Mouse (Mus musculus) C2C12 (cell line): Measurements from ENCODE around the gene Ube2s. TPM values are rescaled to one million over a fixed set of nuclear protein-coding genes. Genes with fewer than 3 reads are reported as not detected.

ENCODE experiments used
- H3K27me3 ChIP-seq: one replicate; pipeline ENCODE4 v1.6.1; 2011; ENCODE audit not compliant: control insufficient read depth, insufficient read depth, insufficient read length
- H3K36me3 ChIP-seq: one replicate; pipeline ENCODE4 v1.6.1; 2011; ENCODE audit not compliant: control insufficient read depth, insufficient read depth
- H3K4me3 ChIP-seq: one replicate; pipeline ENCODE4 v1.5.1; 2011; ENCODE audit warnings: mild to moderate bottlenecking, control low read depth; ENCODE audit not compliant: poor library complexity, insufficient read depth, severe bottlenecking
- H3K79me2 ChIP-seq: one replicate; pipeline ENCODE4 v1.6.1; 2011; ENCODE audit not compliant: control insufficient read depth, insufficient read depth
- H3K79me3 ChIP-seq: one replicate; pipeline ENCODE4 v1.6.1; 2011; ENCODE audit warnings: low read depth, control low read depth
- H3ac ChIP-seq: one replicate; pipeline ENCODE3; 2011; ENCODE audit warnings: low read depth; ENCODE audit not compliant: control insufficient read depth, insufficient read length
- CEBPB ChIP-seq: IDR thresholded peaks from one replicate; pipeline ENCODE4 v1.6.1; 2011; ENCODE audit warnings: low read depth, mild to moderate bottlenecking, control low read depth, moderate library complexity
- CTCF ChIP-seq: IDR thresholded peaks from one replicate; pipeline ENCODE4 v1.5.1; 2011; ENCODE audit not compliant: control insufficient read depth, insufficient read depth, insufficient read length
- FOSL1 ChIP-seq: IDR thresholded peaks from one replicate; pipeline ENCODE4 v1.8.0; 2011; ENCODE audit warnings: mild to moderate bottlenecking, low read length; ENCODE audit not compliant: poor library complexity, insufficient read depth, severe bottlenecking
- MAX ChIP-seq: IDR thresholded peaks from one replicate; pipeline ENCODE4 v1.6.1; 2011; ENCODE audit warnings: mild to moderate bottlenecking, control low read depth
- MYOD1 ChIP-seq: IDR thresholded peaks from one replicate; pipeline ENCODE4 v1.6.1; 2011; ENCODE audit warnings: low read depth; ENCODE audit not compliant: control insufficient read depth, insufficient read length
- MYOG ChIP-seq: IDR thresholded peaks from one replicate; pipeline ENCODE4 v1.6.1; 2011; ENCODE audit not compliant: control insufficient read depth, insufficient read length; ENCODE audit errors: extremely low read depth
- USF1 ChIP-seq: IDR thresholded peaks from one replicate; pipeline ENCODE4 v1.6.1; 2011; ENCODE audit warnings: low read depth, mild to moderate bottlenecking, control low read depth, moderate library complexity
- polyA plus RNA-seq: library from polyadenylated mRNA; unstranded; fragments of >200 nt; fragmentation: generic; extraction: Trizol; gene quantifications from one replicate; pipeline ENCODE4 v1.2.1, GENCODE M21; 2012; ENCODE audit warnings: missing spikeins

The Ube2s gene
- polyA plus RNA-seq, 1 experiment = 599 TPM

DNA sequence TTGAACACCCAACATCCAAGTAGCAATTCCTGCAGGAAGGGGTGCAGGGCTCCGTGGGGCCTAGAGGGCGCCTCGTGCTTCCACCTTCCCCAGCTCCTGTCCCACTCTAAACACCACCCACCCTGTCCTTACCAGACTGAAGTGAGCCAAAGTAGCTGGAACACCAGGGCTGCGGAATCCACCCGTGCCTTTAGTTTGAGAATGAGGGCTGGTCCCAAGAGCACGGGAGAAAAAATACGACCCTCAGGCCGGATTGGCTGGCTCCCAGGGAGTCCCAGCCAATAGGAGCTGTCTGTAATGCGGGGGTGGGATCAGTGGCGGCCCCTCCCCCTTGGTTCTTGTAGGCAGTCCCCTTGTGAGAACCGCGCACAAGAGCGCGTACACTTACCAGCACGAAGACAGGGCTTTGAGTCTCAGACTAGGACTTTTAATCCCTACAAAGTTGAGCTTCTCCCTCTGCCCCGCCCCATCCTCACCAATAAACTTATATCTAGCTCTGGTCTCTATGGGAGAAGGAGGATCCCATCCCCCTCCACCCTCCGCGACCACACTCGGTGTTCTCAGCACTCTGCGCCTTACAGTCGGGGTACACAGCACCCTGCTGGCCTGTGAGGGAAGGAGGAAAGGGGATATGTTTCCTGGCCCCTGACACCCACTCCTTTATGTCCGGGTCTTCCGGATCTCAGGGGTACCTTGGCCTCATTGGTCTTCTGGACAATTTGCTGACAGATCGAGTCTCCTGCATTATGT is 59.4 kb downstream of the Ube2s start, which contains the start of gene Cox6b2:
TSS of gene Cox6b2 (minus strand) at position 274 of the 750 bp plus-strand sequence.
- H3ac ChIP-seq = no peak within 1 kb of the TSS
- TF ChIP-seq MYOD1 = no peak
- TF ChIP-seq MAX = no peak
- TF ChIP-seq MYOG = no peak
- no peak for TF ChIP-seq CEBPB
- TF ChIP-seq CTCF = no peak
- TF ChIP-seq FOSL1 = no peak
- H3K79me2 ChIP-seq = no peaks in the 10 kb centered on the region
- no peaks in the 10 kb centered on the region for H3K36me3 ChIP-seq
- no peaks in the 10 kb centered on the region for H3K79me3 ChIP-seq
- H3K4me3 ChIP-seq = no peak within 1 kb of the TSS
- peaks cover 4% of the 10 kb centered on the region for H3K27me3 ChIP-seq

DNA sequence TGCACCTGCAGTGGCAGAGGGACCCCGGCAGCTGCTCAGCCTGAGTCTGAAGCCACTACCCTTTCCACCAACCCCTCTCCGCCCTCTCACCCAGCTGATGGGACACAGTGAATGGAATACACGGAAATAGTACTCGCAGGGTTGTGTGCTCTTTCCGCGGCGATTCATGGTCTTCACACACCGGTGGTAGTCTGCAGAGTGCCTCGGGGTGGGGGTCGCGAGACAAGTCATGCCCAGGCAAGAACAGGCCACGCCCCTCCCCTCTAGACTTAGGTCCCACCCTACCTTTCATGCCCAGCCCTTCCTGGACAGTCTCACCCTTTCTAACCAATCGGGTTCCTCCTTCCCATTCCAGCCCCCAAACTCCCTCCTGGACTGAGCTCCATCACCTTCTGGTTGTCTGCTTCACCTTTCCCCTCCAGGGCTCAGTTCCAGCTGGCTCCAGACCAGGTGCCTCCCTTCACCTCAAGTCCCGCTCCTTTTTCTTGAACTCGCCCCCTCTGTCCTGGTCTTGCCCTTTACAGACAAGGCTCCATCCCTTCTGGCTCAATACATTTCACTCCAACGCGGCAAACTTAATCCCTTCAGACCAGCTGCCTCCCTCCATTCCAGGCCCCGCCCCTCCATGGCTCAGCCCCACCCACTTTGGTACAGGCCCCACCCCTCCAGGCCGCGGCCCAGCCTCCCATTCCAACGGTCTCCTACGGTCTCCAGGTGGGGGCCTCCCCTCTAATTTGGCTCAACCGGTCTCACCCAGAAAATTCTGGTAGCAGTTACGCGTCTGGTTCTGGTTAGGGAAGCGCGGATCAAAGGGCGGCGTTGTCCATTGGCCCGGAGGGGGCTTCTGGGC is 60.2 kb downstream of the Ube2s start:
- Histone ChIP-seq H3ac (no peak overlapping the region), H3K79me3 (no peaks in the 10 kb centered on the region), H3K4me3 (no peak overlapping the region), H3K36me3 (no peaks in the 10 kb centered on the region), H3K27me3 (peaks cover 4% of the 10 kb centered on the region), H3K79me2 (no peaks in the 10 kb centered on the region)
- TF ChIP-seq MYOG (no peak), MYOD1 (no peak), FOSL1 (no peak), USF1 (no peak), MAX (no peak)

DNA sequence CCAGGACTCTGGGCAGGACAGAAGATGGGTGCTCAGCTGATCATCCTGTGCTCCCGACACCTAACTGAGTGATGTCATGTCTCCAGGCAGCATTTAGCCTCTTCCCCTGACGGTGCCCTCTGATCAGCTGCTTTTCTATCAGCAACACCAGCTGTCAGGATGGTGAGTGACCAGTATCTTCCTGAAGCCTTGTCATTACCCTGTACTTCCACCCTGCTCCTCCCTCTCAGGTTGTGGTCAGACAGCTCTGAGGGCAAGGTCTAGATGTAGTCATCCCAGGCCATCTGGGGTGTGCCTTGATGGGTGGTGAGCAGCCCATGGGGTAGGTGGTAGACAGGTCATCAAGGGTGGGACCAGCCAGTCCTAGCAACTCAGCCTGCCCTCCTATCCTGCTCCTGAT is 63.2 kb downstream of the Ube2s start:
- Histone ChIP-seq H3K36me3 (no peaks in the 10 kb centered on the region), H3K4me3 (no peak overlapping the region)

DNA sequence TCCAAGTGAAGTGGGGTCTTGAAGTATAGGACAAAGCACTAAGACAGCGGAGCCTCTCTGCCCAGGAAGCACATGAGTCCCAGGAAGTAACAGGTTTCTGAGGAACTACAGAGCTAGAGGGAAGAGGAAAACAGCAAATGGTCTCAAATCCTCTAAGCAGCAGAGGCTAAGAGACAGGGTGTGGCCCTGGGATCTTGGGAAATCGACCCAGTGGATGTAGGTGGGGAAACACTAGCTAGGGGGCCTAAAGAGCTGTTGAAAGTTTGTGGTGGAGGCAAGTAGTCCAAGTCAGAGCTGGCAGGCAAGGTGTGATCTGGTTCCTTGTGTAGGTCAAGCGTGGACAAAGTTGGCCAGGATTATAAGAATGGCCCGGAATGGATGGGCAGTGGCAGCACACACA is 64.1 kb downstream of the Ube2s start:
- H3K27me3 ChIP-seq = peaks cover 4% of the 10 kb centered on the region
- no peaks in the 10 kb centered on the region for H3K36me3 ChIP-seq
- H3K79me3 ChIP-seq = no peaks in the 10 kb centered on the region
- no peak for TF ChIP-seq CTCF
- TF ChIP-seq USF1 = no peak
- TF ChIP-seq MYOG = no peak
- TF ChIP-seq MYOD1 = no peak
- TF ChIP-seq CEBPB = no peak
- no peak for TF ChIP-seq FOSL1
- TF ChIP-seq MAX = no peak
- H3ac ChIP-seq = no peak overlapping the region
- no peaks in the 10 kb centered on the region for H3K79me2 ChIP-seq
- no peak overlapping the region for H3K4me3 ChIP-seq

More for the DNA sequence above, 63.2 kb downstream of the Ube2s start:
- no peaks in the 10 kb centered on the region for H3K79me2 ChIP-seq
- peaks cover 4% of the 10 kb centered on the region for H3K27me3 ChIP-seq
- TF ChIP-seq MAX = no peak
- H3ac ChIP-seq = no peak overlapping the region
- H3K79me3 ChIP-seq = no peaks in the 10 kb centered on the region

DNA sequence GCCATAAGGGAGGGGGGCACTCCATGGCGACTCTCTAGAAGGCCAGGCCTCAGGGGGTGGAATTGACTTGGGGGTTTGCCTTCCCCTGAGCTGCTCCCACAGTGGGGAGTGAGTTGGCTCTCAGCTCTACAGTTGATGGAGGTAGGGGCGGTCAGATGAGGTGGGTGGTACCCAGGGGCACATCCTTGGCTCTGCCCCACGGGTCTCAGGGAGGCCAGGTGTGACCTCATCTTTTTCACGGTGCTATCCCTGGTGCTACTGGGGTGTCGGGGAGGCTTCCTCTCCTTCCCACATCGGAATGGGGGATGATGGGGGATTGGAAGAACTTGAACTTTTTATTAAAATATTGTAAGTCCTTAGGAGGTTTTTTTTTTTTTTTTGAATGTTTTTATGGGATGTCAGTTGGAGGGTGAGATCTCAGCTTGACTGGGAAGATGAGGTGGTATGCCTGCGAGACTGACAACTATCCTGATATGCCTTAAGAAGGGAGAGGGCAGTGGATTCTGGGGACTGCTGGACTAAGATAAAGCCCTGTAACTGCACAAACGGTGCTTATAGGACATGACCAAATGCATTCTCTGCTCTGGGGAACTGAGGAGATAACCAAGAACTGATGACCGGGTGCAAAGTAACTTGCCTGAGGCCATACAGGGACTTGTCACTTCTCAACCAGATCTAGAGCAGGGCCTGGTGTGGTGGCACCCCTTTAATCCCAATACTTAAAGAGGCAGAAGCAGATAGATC is 65.1 kb downstream of the Ube2s start:
- no peaks in the 10 kb centered on the region for H3K79me2 ChIP-seq
- TF ChIP-seq MYOD1 = no peak
- TF ChIP-seq CTCF = no peak
- no peak for TF ChIP-seq MAX
- no peak for TF ChIP-seq USF1
- no peak for TF ChIP-seq CEBPB
- no peak for TF ChIP-seq FOSL1
- TF ChIP-seq MYOG = no peak
- no peak overlapping the region for H3K4me3 ChIP-seq
- peaks cover 4% of the 10 kb centered on the region for H3K27me3 ChIP-seq
- no peak overlapping the region for H3ac ChIP-seq
- H3K36me3 ChIP-seq = no peaks in the 10 kb centered on the region
- H3K79me3 ChIP-seq = no peaks in the 10 kb centered on the region
